Mouse (Mus musculus) limb, embryonic 15.5 days (tissue): ENCODE measurements around the gene Slc8a2. TPM values are rescaled to one million over a fixed set of nuclear protein-coding genes. Genes with fewer than 3 reads are reported as not detected.
A peak's percentile ranks its signal among the peaks of the same experiment; 100 is the strongest.

ENCODE experiments used
- ATAC-seq: fragments of 200-750 bp; cut with Nextera tagmentation; 2 replicates; pipeline ENCODE4 v1.8.0; 2017; ENCODE audit warnings: low read depth, moderate TSS enrichment; ENCODE audit not compliant: insufficient number of reproducible peaks, low FRiP score, low TSS enrichment
- H3K27ac ChIP-seq: fragments of 300-500 bp; sonication (generic); 2 replicates; pipeline ENCODE4 v1.5.1; 2015; ENCODE audit warnings: moderate library complexity, mild to moderate bottlenecking, inconsistent platforms
- H3K27me3 ChIP-seq: fragments of 300-500 bp; sonication (generic); 2 replicates; pipeline ENCODE4 v1.6.1; 2015; ENCODE audit warnings: inconsistent platforms
- H3K36me3 ChIP-seq: fragments of 300-500 bp; sonication (generic); 2 replicates; pipeline ENCODE4 v1.6.1; 2015; ENCODE audit warnings: inconsistent platforms
- H3K4me1 ChIP-seq: fragments of 300-500 bp; sonication (generic); 2 replicates; pipeline ENCODE4 v1.6.1; 2015; ENCODE audit warnings: inconsistent platforms
- H3K4me2 ChIP-seq: fragments of 300-500 bp; sonication (generic); 2 replicates; pipeline ENCODE4 v1.6.1; 2015; ENCODE audit warnings: mild to moderate bottlenecking, inconsistent platforms
- H3K4me3 ChIP-seq: fragments of 300-500 bp; sonication (generic); 2 replicates; pipeline ENCODE4 v1.5.1; 2015; ENCODE audit warnings: mild to moderate bottlenecking, inconsistent platforms
- H3K9ac ChIP-seq: fragments of 300-500 bp; sonication (generic); 2 replicates; pipeline ENCODE4 v1.6.1; 2015; ENCODE audit warnings: inconsistent platforms
- H3K9me3 ChIP-seq: fragments of 300-500 bp; sonication (generic); 2 replicates; pipeline ENCODE4 v1.6.1; 2016; ENCODE audit warnings: inconsistent platforms
- WGBS: fragments of 180-500 bp; shearing (Covaris S2); methylation state at CpG from one replicate; pipeline ENCODE4 v1.1.7; 2015; 5-methylcytosine and 5-hydroxymethylcytosine counted together
- polyA plus RNA-seq: library from polyadenylated mRNA; unstranded; fragments of >200 nt; fragmentation: Nextera tagmentation; extraction: Ambion mirVana; gene quantifications from 2 replicates; pipeline ENCODE4 v1.2.1, GENCODE M21; 2015

Slc8a2 gene
- polyA plus RNA-seq, result 0.08 and 0.14 TPM in 2 replicates

DNA sequence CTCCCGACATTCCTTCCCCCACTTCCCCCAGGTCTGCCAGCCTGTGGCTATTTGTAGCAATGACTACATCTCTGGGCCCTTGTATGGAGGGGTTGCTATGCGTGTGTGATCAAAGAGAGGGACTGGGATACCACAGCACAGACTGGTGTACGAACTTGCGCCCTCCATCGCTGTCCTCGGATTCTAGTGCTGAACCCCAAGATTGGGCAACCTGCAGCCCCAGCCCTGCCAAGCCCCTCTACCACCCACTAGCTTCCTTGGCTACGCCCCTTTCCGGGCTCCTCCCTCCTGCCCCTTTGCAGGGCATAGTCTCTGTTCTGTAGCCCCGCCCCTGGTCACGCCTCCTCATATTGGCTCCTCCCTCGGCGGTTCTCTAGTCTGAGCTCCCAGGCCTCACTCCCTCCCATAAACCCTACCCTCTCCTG, at the start of gene Slc8a2:
Gene Slc8a2, plus strand, starts transcription at position 406 of the 425 bp plus-strand sequence.
- H3K4me3 ChIP-seq, result peak within 1 kb of the TSS; percentile 54
- peak within 1 kb of the TSS; percentile 72 for H3K27ac ChIP-seq
- peaks cover 3% of the 10 kb centered on the region; the same call in 1 of the 2 replicates for H3K27me3 ChIP-seq
- WGBS, result 4% methylated on average over 12 of the region's 12 CpGs
- peak within 1 kb of the TSS; percentile 84 for H3K4me2 ChIP-seq
- H3K36me3 ChIP-seq, result peaks cover 34% of the 10 kb centered on the region
- peaks cover 33% of the 10 kb centered on the region for H3K4me1 ChIP-seq
- H3K9ac ChIP-seq, result peak within 1 kb of the TSS; percentile 50
- peak; percentile 75 for ATAC-seq
- H3K9me3 ChIP-seq, result no peaks in the 10 kb centered on the region

DNA sequence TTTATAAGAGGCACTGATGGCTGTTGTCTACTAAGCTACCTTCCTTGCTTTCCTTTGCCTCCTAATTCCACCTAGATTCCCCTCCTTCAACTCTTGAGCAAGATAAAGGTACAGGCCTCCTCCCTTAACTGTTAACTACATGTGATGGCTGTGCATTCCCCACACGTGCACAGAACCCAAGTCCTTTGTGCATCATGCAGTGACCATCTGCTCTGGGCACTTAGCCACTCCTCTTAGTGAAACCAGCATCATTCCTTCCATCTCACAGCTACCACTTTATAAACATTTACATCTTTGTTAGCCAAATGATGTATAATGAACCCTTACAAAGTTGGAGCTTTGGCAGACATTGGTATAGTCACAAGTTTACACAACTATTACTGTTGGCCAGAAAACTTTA, 49.7 kb upstream of the Slc8a2 start:
- H3K4me1 ChIP-seq, result no peaks in the 10 kb centered on the region
- no peak overlapping the region for H3K9ac ChIP-seq
- WGBS, result 68% methylated on average over 1 of the region's 1 CpGs
- no peak overlapping the region for H3K4me3 ChIP-seq
- no peak overlapping the region for H3K4me2 ChIP-seq
- no peaks in the 10 kb centered on the region; the same call in 1 of the 2 replicates for H3K27me3 ChIP-seq
- H3K27ac ChIP-seq, result no peak overlapping the region
- ATAC-seq, result no peak
- H3K9me3 ChIP-seq, result no peaks in the 10 kb centered on the region
- H3K36me3 ChIP-seq, result no peaks in the 10 kb centered on the region

DNA sequence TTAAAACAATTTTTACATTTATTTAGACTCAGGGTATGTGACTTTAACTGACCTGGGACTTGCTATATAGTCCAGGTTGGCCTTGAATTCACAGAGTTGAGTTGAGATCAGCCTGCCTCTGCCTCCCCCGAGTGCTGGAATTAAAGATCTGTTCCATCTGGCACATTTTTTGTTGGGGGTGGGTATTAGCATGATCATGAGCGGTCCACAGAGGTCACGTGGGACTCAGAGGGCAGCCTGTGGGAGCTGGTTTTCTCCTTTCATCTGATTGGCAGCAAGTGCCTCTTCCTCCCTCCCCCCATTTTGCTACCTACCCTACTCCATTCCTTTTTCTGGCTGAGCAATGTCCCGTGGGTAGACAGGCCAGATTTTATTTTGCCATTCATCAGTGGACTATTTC, 49.0 kb upstream of the Slc8a2 start:
- H3K27ac ChIP-seq, result no peak overlapping the region
- no peaks in the 10 kb centered on the region for H3K36me3 ChIP-seq
- no peak overlapping the region for H3K4me2 ChIP-seq
- no peaks in the 10 kb centered on the region for H3K9me3 ChIP-seq
- no peaks in the 10 kb centered on the region; the same call in 1 of the 2 replicates for H3K27me3 ChIP-seq
- no peaks in the 10 kb centered on the region for H3K4me1 ChIP-seq
- no peak overlapping the region for H3K4me3 ChIP-seq
- ATAC-seq, result no peak
- H3K9ac ChIP-seq, result no peak overlapping the region
- WGBS, result 63% methylated on average over 4 of the region's 4 CpGs

GRCm38 (mm10) chr7:16083361-16083760, 46.3 kb upstream of the Slc8a2 start:
- Histone ChIP-seq H3K9me3 (no peaks in the 10 kb centered on the region), H3K36me3 (no peaks in the 10 kb centered on the region), H3K4me2 (no peak overlapping the region), H3K9ac (no peak overlapping the region), H3K27ac (no peak overlapping the region), H3K27me3 (no peaks in the 10 kb centered on the region; the same call in 1 of the 2 replicates), H3K4me3 (no peak overlapping the region), H3K4me1 (no peaks in the 10 kb centered on the region)
- 63% methylated on average over 4 of the region's 4 CpGs for WGBS
- ATAC-seq, result no peak

DNA sequence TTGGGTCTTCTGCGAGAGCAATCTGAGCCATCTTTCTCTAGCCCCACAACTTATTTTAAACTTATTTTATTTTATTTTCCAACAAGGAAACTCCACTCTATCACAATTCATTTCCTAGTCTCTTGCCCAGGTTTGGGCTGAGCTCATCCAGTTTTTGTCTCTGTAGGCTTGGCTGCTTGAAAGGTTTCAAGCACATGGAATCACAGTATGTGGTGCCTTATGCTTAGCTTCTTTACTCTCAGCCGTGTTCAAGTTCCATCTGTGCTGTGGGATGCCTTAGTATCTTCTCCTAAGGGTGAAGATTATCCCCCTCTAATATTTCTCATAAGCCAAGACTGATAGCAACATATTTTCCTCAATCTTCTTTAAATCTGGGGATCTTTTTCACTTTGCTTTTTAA, 42.0 kb upstream of the Slc8a2 start:
- no peak overlapping the region for H3K4me2 ChIP-seq
- no peaks in the 10 kb centered on the region; the same call in 1 of the 2 replicates for H3K27me3 ChIP-seq
- H3K9me3 ChIP-seq, result no peaks in the 10 kb centered on the region
- no peak overlapping the region for H3K9ac ChIP-seq
- no peaks in the 10 kb centered on the region for H3K4me1 ChIP-seq
- no peak overlapping the region for H3K4me3 ChIP-seq
- H3K27ac ChIP-seq, result no peak overlapping the region
- no peak for ATAC-seq
- H3K36me3 ChIP-seq, result no peaks in the 10 kb centered on the region
- 72% methylated on average over 2 of the region's 2 CpGs for WGBS

- Histone ChIP-seq H3K4me3 (no peak overlapping the region), H3K9ac (no peak overlapping the region), H3K36me3 (no peaks in the 10 kb centered on the region), H3K4me2 (no peak overlapping the region), H3K9me3 (no peaks in the 10 kb centered on the region), H3K27ac (no peak overlapping the region), H3K4me1 (peaks cover 9% of the 10 kb centered on the region), H3K27me3 (peaks cover 4% of the 10 kb centered on the region)
- 71% methylated on average over 3 of the region's 3 CpGs for WGBS
- ATAC-seq, result no peak
These were observed 35.0 kb upstream of the Slc8a2 start for GRCm38 (mm10) chr7:16094592-16094991.

GRCm38 (mm10) chr7:16098021-16099017, 31.3 kb upstream of the Slc8a2 start, which contains the start of gene Napa:
TSS of gene Napa (plus strand) at chr7:16098458.
- peak within 1 kb of the TSS; percentile 88 for H3K27ac ChIP-seq
- H3K4me2 ChIP-seq, result peak within 1 kb of the TSS; percentile 74
- H3K4me1 ChIP-seq, result peaks cover 28% of the 10 kb centered on the region
- peak within 1 kb of the TSS; percentile 99 for H3K9ac ChIP-seq
- H3K4me3 ChIP-seq, result peak within 1 kb of the TSS; percentile 100
- peak; percentile 98 for ATAC-seq
- peaks cover 27% of the 10 kb centered on the region for H3K36me3 ChIP-seq
- WGBS, result under 1% methylated on average over 68 of the region's 68 CpGs
- H3K9me3 ChIP-seq, result no peaks in the 10 kb centered on the region
- peaks cover 4% of the 10 kb centered on the region; the same call in 1 of the 2 replicates for H3K27me3 ChIP-seq

DNA sequence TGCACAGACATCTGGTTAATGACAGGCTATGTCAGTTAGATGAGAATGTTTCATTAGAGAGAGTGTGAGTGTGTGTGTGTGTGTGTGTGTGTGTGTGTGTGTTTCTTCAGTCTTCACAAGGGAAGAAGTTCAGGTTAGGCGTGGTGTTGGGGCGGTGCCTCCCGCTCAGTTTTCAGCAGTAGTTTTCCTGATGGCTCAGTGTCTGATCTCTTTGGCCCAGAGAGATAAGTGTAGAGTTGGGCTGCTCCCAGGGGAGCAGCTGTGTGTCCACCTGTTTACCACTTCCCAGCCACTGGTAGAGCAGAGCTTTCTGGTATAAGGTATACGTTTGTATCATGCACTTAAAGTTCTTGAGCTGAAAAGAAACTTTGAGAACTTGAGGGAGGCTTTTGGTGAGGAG, 29.7 kb upstream of the Slc8a2 start:
- peaks cover 41% of the 10 kb centered on the region for H3K36me3 ChIP-seq
- H3K27ac ChIP-seq, result no peak overlapping the region
- H3K4me1 ChIP-seq, result peaks cover 34% of the 10 kb centered on the region
- H3K27me3 ChIP-seq, result peaks cover 4% of the 10 kb centered on the region; the same call in 1 of the 2 replicates
- H3K9me3 ChIP-seq, result no peaks in the 10 kb centered on the region
- H3K4me3 ChIP-seq, result peak overlapping the region; percentile 100
- no peak for ATAC-seq
- 70% methylated on average over 4 of the region's 4 CpGs for WGBS
- peak overlapping the region; percentile 74 for H3K4me2 ChIP-seq
- H3K9ac ChIP-seq, result no peak overlapping the region

GRCm38 (mm10) chr7:16101081-16101480, 28.5 kb upstream of the Slc8a2 start:
- WGBS, result 73% methylated on average over 7 of the region's 7 CpGs
- Histone ChIP-seq H3K4me3 (no peak overlapping the region), H3K9ac (no peak overlapping the region), H3K4me1 (peaks cover 34% of the 10 kb centered on the region), H3K4me2 (no peak overlapping the region), H3K27me3 (no peaks in the 10 kb centered on the region), H3K9me3 (no peaks in the 10 kb centered on the region), H3K27ac (no peak overlapping the region), H3K36me3 (peaks cover 47% of the 10 kb centered on the region)
- ATAC-seq, result no peak

- H3K27ac ChIP-seq, result no peak overlapping the region
- H3K4me1 ChIP-seq, result peaks cover 34% of the 10 kb centered on the region
- H3K9me3 ChIP-seq, result no peaks in the 10 kb centered on the region
- peaks cover 47% of the 10 kb centered on the region for H3K36me3 ChIP-seq
- no peak overlapping the region for H3K4me3 ChIP-seq
- H3K4me2 ChIP-seq, result no peak overlapping the region
- no peak for ATAC-seq
- WGBS, result 70% methylated on average over 15 of the region's 15 CpGs
- no peak overlapping the region for H3K9ac ChIP-seq
- H3K27me3 ChIP-seq, result no peaks in the 10 kb centered on the region
These were observed 27.7 kb upstream of the Slc8a2 start for GRCm38 (mm10) chr7:16101726-16102475.

- no peak overlapping the region for H3K4me2 ChIP-seq
- peaks cover 55% of the 10 kb centered on the region for H3K36me3 ChIP-seq
- no peak overlapping the region for H3K9ac ChIP-seq
- peaks cover 32% of the 10 kb centered on the region for H3K4me1 ChIP-seq
- H3K4me3 ChIP-seq, result no peak overlapping the region
- H3K27ac ChIP-seq, result no peak overlapping the region
- no peaks in the 10 kb centered on the region for H3K27me3 ChIP-seq
- H3K9me3 ChIP-seq, result no peaks in the 10 kb centered on the region
- 84% methylated on average over 5 of the region's 5 CpGs for WGBS
- no peak for ATAC-seq
These were observed 26.9 kb upstream of the Slc8a2 start for GRCm38 (mm10) chr7:16102686-16103226.
